Mouse (Mus musculus): ENCODE results near the gene Smarcd3.

The Smarcd3 gene

GRCm38 (mm10) chr5:24620116-24620515, 4.1 kb downstream of the Smarcd3 start:
- peak; percentile 36 for DNase-seq

- no peak for DNase-seq
Observed at GRCm38 (mm10) chr5:24618921-24619320, 5.3 kb downstream of the Smarcd3 start.

GRCm38 (mm10) chr5:24615097-24615496, 9.1 kb downstream of the Smarcd3 start:
- DNase-seq: no peak

- DNase-seq: no peak
Observed at GRCm38 (mm10) chr5:24612302-24612649, 11.9 kb downstream of the Smarcd3 start.

GRCm38 (mm10) chr5:24611366-24612301, 12.6 kb downstream of the Smarcd3 start:
- DNase-seq: no peak

- no peak for DNase-seq
Observed at GRCm38 (mm10) chr5:24609388-24609787, 14.8 kb downstream of the Smarcd3 start.

GRCm38 (mm10) chr5:24605980-24606665, 18.1 kb downstream of the Smarcd3 start:
- no peak for DNase-seq

GRCm38 (mm10) chr5:24605321-24605979, 18.8 kb downstream of the Smarcd3 start:
- no peak for DNase-seq

GRCm38 (mm10) chr5:24604656-24605100, 19.5 kb downstream of the Smarcd3 start:
- DNase-seq: peak; percentile 95

- no peak for DNase-seq
Observed at GRCm38 (mm10) chr5:24604080-24604655, 20.0 kb downstream of the Smarcd3 start.

- DNase-seq: no peak
Observed at GRCm38 (mm10) chr5:24603431-24604010, 20.7 kb downstream of the Smarcd3 start.

- peak; percentile 95 for DNase-seq
Observed at GRCm38 (mm10) chr5:24602751-24603343, 21.4 kb downstream of the Smarcd3 start.

GRCm38 (mm10) chr5:24601911-24602750, 22.1 kb downstream of the Smarcd3 start:
- peak; percentile 88 for DNase-seq

GRCm38 (mm10) chr5:24601071-24601835, 23.0 kb downstream of the Smarcd3 start:
- DNase-seq: no peak

- no peak for DNase-seq
Observed at GRCm38 (mm10) chr5:24600236-24600635, 24.0 kb downstream of the Smarcd3 start.

GRCm38 (mm10) chr5:24599137-24599536, 25.1 kb downstream of the Smarcd3 start:
- DNase-seq: no peak

- peak; percentile 76 for DNase-seq
Observed at GRCm38 (mm10) chr5:24598570-24599006, 25.6 kb downstream of the Smarcd3 start.

GRCm38 (mm10) chr5:24597901-24598569, 26.2 kb downstream of the Smarcd3 start:
- no peak for DNase-seq

- DNase-seq: peak; percentile 90
Observed at GRCm38 (mm10) chr5:24597221-24597728, 26.9 kb downstream of the Smarcd3 start.
